Mouse (Mus musculus) liver, adult 2 months (tissue): Measurements from ENCODE around the gene Lamtor4.

Experiments
- CTCF ChIP-seq: fragments of 200-500 bp; IDR thresholded peaks from 2 replicates; pipeline ENCODE4 v1.5.1; 2011; ENCODE audit warnings: low read depth, low read length, control low read depth
- POLR2A ChIP-seq: fragments of 200-500 bp; IDR thresholded peaks from 2 replicates; pipeline ENCODE4 v1.6.1; 2011; ENCODE audit warnings: low read length, control low read depth; ENCODE audit not compliant: insufficient read depth; ENCODE audit errors: extremely low read depth

DNA sequence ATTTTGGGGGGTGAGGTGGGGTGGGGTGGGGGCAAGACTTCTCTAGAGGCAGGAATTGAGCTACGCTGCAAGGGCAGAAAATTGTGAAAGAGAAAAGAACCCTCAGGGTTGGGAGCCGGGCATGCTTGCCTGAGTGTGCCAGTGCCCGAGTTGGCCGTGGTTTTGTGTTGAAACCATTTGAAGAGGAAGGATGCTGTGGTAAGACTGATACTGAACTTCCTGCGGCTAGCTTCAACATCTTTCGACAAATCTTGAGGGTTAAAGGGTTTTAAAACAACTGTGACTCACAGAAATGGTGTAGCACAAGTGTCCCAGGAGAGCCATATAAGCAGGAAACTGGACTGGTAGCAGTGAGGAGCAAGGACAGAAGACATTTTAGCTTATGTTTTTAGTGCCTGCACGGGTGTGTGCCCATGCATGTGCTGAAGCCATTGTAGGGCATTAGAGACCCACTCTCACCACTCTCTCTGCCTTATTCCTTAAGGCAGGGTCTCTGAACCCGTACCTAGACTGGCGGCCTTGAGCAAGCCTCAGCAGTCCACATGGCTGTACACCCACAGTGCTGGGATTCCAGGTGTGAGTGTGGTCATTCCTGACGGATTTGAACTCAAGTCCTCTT, 1.8 kb downstream of the Lamtor4 start:
- TF ChIP-seq CTCF (no peak), POLR2A (no peak)
